8 mouse cellular contexts compared by ENCODE assay signal in genomic region chr8:88696228-88696627, GRCm38 (mm10). TPM values are rescaled to one million over a fixed set of nuclear protein-coding genes. Genes with fewer than 3 reads are reported as not detected.
DNase-seq lines count a peak whose midpoint lies in the region; ATAC-seq lines count a peak whose summit lies in the region.

No protein-coding gene starts in this region.

- H3K36me3 ChIP-seq in liver, embryonic 16.5 days (ENCODE audit: control insufficient read depth, insufficient read depth) = no peaks in the 10 kb centered on the region

- H3K9ac ChIP-seq in liver, embryonic 16.5 days (ENCODE audit: low read depth, low read length) = peak overlapping the region; percentile 53

- DNase-seq in kidney, adult 18-20 months = peak; percentile 11
- DNase-seq in kidney, adult 9 months = no peak
- DNase-seq in cerebellum, adult 18-20 months = peak; percentile 38 to 53
- DNase-seq in gonadal fat pad, adult 2 months (ENCODE audit: low read depth) = peak; percentile 51
- DNase-seq in right cerebral cortex, adult 2 months (ENCODE audit: low spot score in 2 of 2) = no peak
- DNase-seq in embryo, embryonic 9.5 days (ENCODE audit: extremely low spot score) = no peak
- no peak for DNase-seq in gastrocnemius, postnatal 10 days

- H3K4me3 ChIP-seq in liver, embryonic 16.5 days (ENCODE audit: low read depth, low read length) = peak overlapping the region; percentile 79

- H3K27me3 ChIP-seq in liver, embryonic 16.5 days (ENCODE audit: control insufficient read depth, insufficient read depth, low read depth, low read length) = no peaks in the 10 kb centered on the region

- WGBS in liver, embryonic 16.5 days (ENCODE audit: insufficient replicate concordance) = 13% methylated on average over 7 of the region's 7 CpGs

- H3K4me2 ChIP-seq in liver, embryonic 16.5 days (ENCODE audit: low read depth, low read length) = peak overlapping the region; percentile 84

- no peak for ATAC-seq in liver, embryonic 16.5 days (ENCODE audit: low read depth)

- no peaks in the 10 kb centered on the region for H3K9me3 ChIP-seq in liver, embryonic 16.5 days (replicated peaks; ENCODE audit: control insufficient read depth, low read length)

- H3K27ac ChIP-seq in liver, embryonic 16.5 days (ENCODE audit: low read length) = peak overlapping the region; percentile 50; the same call in 1 of the 2 replicates

- peaks cover 10% of the 10 kb centered on the region for H3K4me1 ChIP-seq in liver, embryonic 16.5 days (ENCODE audit: control insufficient read depth, low read depth, low read length)

RNA-seq across cellular contexts. Expression of gene Cyld, which starts 0.6 kb away (rescaled TPM):
- polyA plus RNA-seq in gonadal fat pad, adult 2 months (2012; rRNA removed) = 9.0 and 9.9 TPM in 2 replicates
- polyA plus RNA-seq in liver, embryonic 16.5 days (2015; fragmentation: Nextera tagmentation; extraction: Ambion mirVana) = 5.9 and 6.5 TPM in 2 replicates
- 10 to 100 TPM; 12.2 to 14.2 TPM for total RNA-seq in gastrocnemius, postnatal 10 days (2021)

RNA-seq across cellular contexts. Expression of gene Nod2, which starts 49.1 kb away (rescaled TPM):
- polyA plus RNA-seq in gonadal fat pad, adult 2 months (2012; rRNA removed) = 1.5 and 1.9 TPM in 2 replicates
- 0.05 and 0.12 TPM in 2 replicates for polyA plus RNA-seq in liver, embryonic 16.5 days (2015; fragmentation: Nextera tagmentation; extraction: Ambion mirVana)
- total RNA-seq in gastrocnemius, postnatal 10 days (2021) = 1 to 10 TPM; 1.1 to 1.4 TPM

Comparison
In these comparisons a context has a peak if more than half of its experiments do, and no peak if none do; other contexts are left out.
1. DNase-seq: peak in kidney, adult 18-20 months (single experiment), cerebellum, adult 18-20 months (2 of 2) and gonadal fat pad, adult 2 months (single experiment); none in kidney, adult 9 months (single experiment), right cerebral cortex, adult 2 months (0 of 2), embryo, embryonic 9.5 days (single experiment) and gastrocnemius, postnatal 10 days (single experiment).